Mouse (Mus musculus) thymus, adult 2 months (tissue): Measurements from ENCODE around the gene Ghr.

Source experiments
- CTCF ChIP-seq: fragments of 200-500 bp; IDR thresholded peaks from 2 replicates; pipeline ENCODE4 v1.5.1; 2012; ENCODE audit warnings: mild to moderate bottlenecking, control low read depth, low read length, moderate library complexity, borderline replicate concordance; ENCODE audit not compliant: control insufficient read depth, poor library complexity, insufficient read depth; ENCODE audit errors: extremely low read depth
- POLR2A ChIP-seq: fragments of 200-500 bp; IDR thresholded peaks from 2 replicates; pipeline ENCODE4 v1.6.1; 2012; ENCODE audit warnings: mild to moderate bottlenecking, low read length, control low read depth, moderate library complexity; ENCODE audit not compliant: control insufficient read depth, poor library complexity, insufficient read depth; ENCODE audit errors: extremely low read depth

GRCm38 (mm10) chr15:3429417-3429816, 153.9 kb downstream of the Ghr start:
- TF ChIP-seq POLR2A (no peak), CTCF (no peak)
